Mouse (Mus musculus) neural tube, embryonic 10.5 days (tissue): ENCODE measurements at regions not wholly inside any gene's neighbourhood (a gene's known extent, or its start where the extent isn't known, plus 50 kb on each side); places are given as distances from the start of the nearest gene placed in this dataset.

ENCODE experiments used
- DNase-seq: peaks from one replicate; pipeline ENCODE4 v3.0.0-alpha.2; 2017; ENCODE audit warnings: low spot score; ENCODE audit errors: extremely low spot score

DNA sequence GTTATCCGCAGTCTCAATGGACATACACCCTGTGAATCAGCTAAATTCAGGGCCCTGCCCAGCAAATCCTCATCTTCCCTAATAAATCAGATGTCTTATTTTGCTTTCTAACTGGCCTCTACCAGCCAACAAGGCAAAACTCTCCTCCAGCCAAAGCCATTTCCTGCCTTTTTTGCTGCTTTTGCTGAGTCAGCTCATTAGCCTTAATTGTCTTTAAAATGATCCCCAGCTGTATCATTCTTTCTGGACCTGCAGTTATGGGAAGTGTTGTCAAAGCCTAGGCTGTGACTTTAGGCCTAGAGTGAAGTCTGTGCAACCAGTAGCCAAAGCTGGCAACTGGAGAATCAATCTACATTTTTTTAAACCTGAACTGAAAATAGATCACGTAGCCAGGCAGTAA is 81.4 kb downstream of the Mtpn start:
- no peak for DNase-seq

DNA sequence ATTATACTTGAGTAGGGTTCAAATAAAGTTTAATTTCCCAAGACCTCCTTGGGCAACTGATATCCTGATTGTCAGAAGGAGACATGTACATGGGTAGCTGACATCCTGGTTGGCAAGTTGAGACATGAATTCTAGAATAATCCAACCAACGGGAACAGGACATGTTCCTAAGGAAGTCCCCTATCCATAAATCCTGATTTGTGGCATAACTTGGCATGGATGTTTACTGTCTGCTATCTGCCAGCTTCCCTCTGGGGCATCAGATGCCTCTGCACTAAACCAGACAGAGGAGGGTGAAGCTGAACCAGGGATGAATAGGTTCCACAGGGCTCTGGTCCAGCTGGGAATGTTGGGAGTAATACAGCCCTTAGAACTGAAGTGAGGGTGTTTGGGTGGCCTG is 94.7 kb downstream of the Mtpn start:
- DNase-seq = no peak

DNA sequence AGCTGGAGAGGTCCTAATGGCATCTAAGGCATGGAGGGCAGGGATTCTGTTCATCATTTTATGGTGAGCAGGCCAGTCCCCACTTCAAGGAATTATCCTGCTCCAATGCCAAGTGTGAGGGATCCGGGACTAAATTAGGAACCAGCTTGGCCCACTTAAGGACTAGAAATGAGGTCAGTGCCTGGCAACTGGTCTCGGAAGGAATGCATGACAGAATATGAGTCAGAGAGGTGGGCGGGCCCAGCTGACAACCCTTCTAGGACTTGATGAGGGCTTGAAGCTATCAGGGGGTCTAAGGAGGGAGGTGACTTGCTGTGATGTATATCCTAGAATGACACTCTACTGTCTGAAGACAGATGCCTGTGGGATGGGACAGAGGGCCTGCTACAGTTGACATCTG is 100.4 kb upstream of the Fam180a start:
- no peak for DNase-seq

DNA sequence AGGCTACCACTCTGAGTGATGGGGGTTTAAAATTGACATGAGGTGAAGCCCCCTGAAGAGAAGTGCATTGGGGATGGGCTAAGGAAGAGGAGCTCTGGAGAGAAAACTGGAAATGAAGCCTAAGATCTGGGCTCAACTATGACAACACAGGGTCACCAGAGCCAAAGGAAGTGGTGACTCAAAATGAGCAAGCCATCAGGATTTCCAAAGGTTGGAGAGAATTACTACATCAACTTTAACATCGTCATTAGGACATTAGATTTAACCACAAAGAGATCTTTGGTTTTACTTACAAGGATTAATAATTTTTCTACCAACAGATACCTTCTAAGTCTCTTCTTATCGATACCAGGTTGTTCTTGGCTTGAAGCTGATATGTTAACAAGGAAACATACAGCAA is 98.6 kb upstream of the Fam180a start:
- DNase-seq = no peak

DNA sequence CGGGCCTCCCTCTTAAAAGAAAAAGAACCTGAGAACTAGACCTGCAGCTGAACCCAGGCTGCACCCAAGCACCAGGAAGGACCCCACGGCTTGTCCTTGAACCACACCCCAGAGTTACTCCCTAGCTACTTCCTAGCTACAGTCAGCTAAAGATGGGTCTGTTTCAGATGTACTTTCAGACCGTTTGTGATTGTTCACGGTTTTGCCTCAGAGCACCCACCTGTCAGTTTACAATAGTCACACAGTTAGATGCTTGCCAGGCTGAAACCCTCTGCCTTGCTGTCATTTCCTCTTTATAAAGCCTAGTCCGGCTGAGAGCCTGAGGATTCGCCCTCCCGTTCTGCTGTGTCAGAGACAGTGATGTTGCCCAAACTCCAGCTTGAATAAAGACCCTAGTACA is 95.0 kb upstream of the Fam180a start:
- DNase-seq = no peak

DNA sequence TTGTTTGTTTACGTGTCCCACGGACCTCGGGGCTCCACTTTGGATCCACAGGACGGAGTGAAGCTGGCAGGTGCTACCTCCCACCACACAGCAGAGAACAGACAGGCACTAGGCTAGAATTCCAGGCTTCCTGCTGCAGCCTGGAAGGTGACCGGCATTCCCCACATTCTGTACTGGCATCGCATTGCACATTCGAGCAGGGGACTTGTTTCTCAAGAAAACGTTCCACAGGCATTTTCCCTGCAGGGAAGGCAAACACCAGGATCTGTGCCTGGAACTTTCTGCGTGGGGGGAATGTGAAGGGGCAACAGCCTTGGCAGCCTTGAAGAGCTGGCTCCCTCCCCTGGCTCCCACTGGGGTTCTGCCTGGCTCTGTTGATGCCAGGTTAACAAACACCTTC is 79.1 kb upstream of the Fam180a start:
- no peak for DNase-seq

DNA sequence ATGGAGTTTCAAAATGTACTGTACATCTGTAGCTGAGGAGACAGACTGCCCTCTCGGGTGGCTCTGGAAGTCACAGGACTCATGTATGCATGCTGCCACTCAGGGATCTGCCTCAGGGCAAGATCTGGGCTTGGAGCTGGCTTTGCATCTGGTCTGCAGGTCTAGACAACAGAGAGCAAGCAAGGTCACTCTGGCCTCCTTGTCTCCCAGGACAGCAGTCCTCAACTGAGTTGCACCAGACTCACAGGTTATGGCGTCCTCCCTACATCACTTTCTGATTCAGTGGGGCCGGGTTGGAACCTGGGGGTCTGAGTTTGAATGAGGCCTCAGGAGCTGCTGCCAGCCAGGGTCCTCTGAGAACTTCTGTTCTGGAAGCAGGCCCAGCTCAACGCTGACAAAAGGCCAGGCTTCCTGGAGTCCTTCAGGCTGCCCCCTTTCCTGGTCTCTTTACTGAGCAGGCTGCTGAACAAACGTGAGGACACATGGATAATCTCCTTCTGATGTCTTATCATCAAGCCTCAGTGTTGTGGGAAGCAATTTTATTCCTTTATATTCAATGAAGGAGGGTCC is 77.5 kb upstream of the Fam180a start:
- DNase-seq = no peak

DNA sequence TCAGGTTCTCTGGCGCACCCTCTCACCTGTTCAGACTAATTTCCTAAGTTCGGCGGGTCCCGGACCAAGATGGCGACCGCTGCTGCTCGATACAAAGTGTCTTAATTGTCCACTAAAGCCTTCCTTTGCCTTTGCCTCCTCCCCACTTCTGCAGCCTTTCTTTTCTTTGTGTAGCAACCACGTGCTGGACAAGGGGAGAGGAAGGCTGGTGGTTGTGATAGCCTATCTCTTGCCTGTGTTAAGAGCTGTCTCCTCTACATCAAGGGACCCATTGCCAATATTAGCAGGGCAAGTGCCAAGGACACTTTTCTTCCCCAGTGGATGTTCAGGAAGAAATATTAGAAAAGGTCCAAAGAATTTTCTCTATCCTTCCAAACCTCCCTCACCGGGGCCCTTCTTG is 69.8 kb upstream of the Fam180a start:
- DNase-seq = no peak

DNA sequence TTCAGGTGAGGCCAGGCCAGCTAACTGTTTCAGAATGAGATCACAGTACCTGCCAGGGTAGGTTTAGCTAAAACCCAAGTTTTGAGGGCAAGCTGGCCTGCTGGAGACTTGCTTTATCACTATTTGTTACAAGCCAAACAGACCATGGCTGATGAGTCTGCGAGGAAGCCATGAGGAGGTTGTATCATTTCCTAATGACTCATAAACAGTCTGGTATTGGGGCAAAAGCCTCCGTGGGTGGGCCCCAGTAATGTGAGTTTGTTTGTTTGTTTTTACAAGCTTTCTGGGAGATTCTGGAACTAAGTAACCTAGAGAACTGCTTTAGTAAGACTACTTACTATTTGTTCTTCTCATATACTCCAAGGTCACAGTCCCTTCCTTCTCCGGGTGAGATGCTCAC is 62.9 kb upstream of the Fam180a start:
- no peak for DNase-seq

DNA sequence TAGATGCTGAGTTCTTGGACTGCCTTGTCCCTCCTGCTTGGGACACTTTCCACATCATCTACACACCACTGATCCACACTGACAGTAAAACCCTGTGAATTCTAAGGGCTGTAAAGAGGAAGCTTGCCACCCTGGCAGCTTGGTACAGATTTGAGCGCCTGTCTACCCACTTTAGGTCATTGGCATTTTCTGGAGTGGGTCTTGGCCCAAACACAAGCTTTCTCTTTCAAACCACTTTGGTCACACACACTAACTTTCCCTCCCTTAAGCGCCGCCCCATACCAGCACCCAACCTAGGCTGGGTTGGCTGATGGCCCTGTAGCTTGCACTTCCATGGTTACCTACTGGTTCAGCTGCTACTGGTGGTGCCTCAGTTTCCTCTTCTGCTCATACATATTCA is 55.6 kb upstream of the Fam180a start:
- DNase-seq = no peak

DNA sequence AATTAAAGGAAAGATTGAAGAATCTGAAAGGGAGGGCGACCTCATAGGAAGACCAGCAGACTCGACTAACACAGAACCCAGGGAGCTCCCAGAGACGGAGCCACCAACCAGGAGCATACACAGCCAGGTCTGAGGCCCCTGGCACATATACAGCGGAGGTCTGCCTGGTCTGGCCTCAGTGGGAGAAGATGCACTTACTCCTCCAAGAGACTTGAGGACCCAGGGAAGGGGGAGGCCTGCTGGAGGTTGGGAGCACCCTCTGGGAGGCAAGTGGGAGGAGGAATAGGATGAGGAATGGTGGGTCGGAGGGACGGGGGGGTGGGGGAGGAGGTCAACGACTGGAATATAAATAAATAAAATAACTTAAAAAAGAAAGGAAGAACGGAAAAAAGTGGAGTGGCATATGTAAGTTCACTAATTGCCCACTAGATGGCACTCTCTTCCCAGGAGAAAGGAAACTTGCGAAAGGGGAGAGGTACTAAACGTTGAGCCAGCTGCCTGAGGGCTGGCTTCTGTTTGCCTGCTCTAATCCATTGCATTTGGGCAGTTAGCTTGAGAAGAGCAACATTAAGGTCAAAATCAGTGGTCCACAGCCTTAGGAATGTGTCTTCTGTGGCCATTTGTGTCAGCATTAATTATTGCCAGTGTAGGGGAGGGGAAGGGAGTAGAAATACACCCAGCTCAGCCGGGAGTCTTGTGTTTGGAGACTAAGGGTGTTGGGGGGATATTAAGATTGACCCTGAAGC is 55.0 kb upstream of the Fam180a start:
- DNase-seq = peak; percentile 41

DNA sequence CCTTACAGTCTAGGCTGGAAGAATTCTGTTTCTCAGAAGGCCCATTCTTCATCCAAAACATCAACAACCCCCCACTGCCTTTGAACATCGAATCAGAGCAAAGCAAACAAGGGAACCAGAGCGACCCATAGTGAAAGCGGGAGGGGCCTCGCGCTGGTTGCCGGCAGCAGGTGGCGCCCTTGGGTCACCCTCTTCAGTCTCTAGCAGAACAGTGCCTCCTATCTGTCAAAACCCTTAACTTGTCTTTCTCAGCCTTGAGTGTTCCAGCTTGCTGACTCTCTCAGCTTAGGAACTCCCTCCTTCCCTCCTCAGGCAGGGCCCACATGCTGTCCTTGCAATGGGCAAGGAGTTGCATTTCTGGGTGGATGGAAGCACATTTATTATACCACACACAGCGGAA is 53.9 kb upstream of the Fam180a start:
- DNase-seq = peak; percentile 71

DNA sequence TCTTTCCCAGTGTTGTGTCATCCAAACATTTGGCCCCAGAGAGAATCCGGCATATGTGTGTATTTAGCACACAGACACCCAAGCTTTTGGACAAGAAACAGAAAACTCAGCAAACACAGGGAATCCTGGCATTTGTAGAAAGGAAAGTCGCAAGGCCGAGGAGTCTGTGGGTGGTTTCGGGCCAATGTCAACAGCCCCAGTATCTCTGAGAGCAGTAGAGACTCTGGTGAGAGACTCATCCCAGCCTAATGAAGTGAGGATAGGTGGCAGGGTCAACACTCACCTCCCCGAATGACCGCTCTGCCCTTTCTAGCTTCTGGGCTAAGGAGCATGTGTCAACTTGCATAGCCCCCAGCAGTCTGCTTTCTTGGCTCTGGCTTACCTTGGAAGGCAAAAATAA is 52.9 kb upstream of the Fam180a start:
- DNase-seq = no peak

DNA sequence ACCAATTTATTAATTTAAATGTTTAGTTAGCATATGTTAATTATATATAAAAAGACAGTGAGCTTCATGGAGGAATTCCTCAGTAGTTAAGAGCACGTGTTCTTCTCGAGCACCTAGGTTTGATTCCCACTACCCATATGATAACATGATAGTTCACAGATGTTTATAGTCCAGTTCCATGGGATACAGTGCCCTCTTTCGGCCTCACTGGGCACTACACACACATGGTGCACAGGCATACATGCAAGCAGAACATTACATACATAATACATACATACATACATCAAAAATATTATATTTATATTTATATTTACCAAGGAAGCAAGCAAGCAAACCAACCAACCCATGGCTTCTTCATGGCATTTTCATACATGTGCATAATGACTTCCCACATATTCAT is 51.6 kb upstream of the Fam180a start:
- no peak for DNase-seq

DNA sequence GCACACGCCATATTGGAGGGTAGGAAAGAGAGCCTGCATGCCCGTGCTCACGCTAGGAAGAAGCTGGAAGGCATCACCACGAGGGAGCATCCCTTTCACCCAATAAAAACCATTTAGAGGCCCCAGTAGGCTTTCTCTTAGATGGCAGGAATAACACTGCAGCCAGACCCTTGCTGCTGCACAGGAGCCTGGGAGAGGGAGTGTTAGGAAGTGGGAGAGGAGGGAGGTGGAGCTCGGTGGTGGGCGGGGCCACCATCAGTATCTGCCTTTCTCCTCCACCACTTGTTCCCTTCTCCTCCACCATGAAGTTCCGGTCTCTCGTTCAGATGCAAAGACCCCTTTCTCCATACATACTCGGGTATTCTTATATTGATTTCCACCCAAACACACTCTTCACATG is 50.6 kb upstream of the Fam180a start:
- no peak for DNase-seq
